Mouse (Mus musculus): ENCODE data around the gene Orai2.

GRCm38 (mm10) chr5:136135571-136136291, 34.8 kb downstream of the Orai2 start, which contains the start of the genes Lrwd1 and Alkbh4:
- peak; percentile 76 for TF ChIP-seq CTCF (IDR thresholded peaks at IDR 0.05; ENCODE audit: low read depth, low read length)
- TF ChIP-seq POLR2A (IDR thresholded peaks at IDR 0.05; ENCODE audit: extremely low read depth, insufficient read depth, low read length): peak; percentile 58; the same call in 1 of the 2 replicates
